Mouse (Mus musculus): ENCODE results near the gene Armcx1. TPM values are rescaled to one million over a fixed set of nuclear protein-coding genes. Genes with fewer than 3 reads are reported as not detected.
"Not testable (repeated sequence)": the region's sequence is repeated elsewhere in the genome, so short reads cannot be mapped to it uniquely, and the experiment has no call there.

The Armcx1 gene
- total and polyA plus RNA-seq, 3 experiments: 2.1 to 4.5 (median 4.2) TPM

- no peak for DNase-seq
- Histone ChIP-seq H3K79me2 (replicated peaks; ENCODE audit: control insufficient read depth, insufficient read depth, low read length) (no peaks in the 10 kb centered on the region), H3K36me3 (ENCODE audit: control insufficient read depth, insufficient read depth, low read length) (no peaks in the 10 kb centered on the region), H3K9ac (ENCODE audit: low read depth, low read length) (no peak overlapping the region), H3K4me1 (ENCODE audit: control insufficient read depth, insufficient read depth, low read length) (no peaks in the 10 kb centered on the region), H3K27ac (no peak overlapping the region), H3K4me3 (no peak overlapping the region), H3K27me3 (ENCODE audit: control insufficient read depth, insufficient read depth, low read length) (no peaks in the 10 kb centered on the region)
- intact Hi-C loops (cut with DNase I): loop anchor here (2.0 kb wide), 1 partner anchor 21 kb away; no protein-coding TSS in a partner anchor
- TF ChIP-seq CTCF (IDR thresholded peaks at IDR 0.05) (no peak), POLR2A (IDR thresholded peaks at IDR 0.05; ENCODE audit: insufficient read depth, low read depth, low read length) (no peak)
- WGBS: 40% methylated on average over 2 of the region's 2 CpGs
These were observed 34.1 kb downstream of the Armcx1 start for GRCm38 (mm10) chrX:134751910-134752309.

GRCm38 (mm10) chrX:134752584-134752983, 34.8 kb downstream of the Armcx1 start:
- intact Hi-C loops (cut with DNase I): loop anchor here (2.0 kb wide), 1 partner anchor 22 kb away; no protein-coding TSS in a partner anchor
- no peak for DNase-seq

GRCm38 (mm10) chrX:134756434-134757292, 38.9 kb downstream of the Armcx1 start, which contains the start of gene Armcx3:
Armcx3 (plus strand) TSS chrX:134756595.
- Histone ChIP-seq H3K9ac (ENCODE audit: low read depth, low read length) (peak within 1 kb of the TSS; percentile 83), H3K4me3 (peak within 1 kb of the TSS; percentile 62), H3K27ac (peak within 1 kb of the TSS; percentile 82), H3K27me3 (ENCODE audit: control insufficient read depth, insufficient read depth, low read length) (no peaks in the 10 kb centered on the region), H3K79me2 (replicated peaks; ENCODE audit: control insufficient read depth, insufficient read depth, low read length) (no peaks in the 10 kb centered on the region), H3K4me1 (ENCODE audit: control insufficient read depth, insufficient read depth, low read length) (no peaks in the 10 kb centered on the region; the same call in 1 of the 2 replicates), H3K36me3 (ENCODE audit: control insufficient read depth, insufficient read depth, low read length) (no peaks in the 10 kb centered on the region)
- DNase-seq: peak; percentile 70 to 77
- WGBS: 18% methylated on average over 46 of the region's 46 CpGs
- intact Hi-C loops (cut with DNase I): no loop called here
- peak; percentile 58; the same call in 1 of the 2 replicates for TF ChIP-seq POLR2A (IDR thresholded peaks at IDR 0.05; ENCODE audit: insufficient read depth, low read depth, low read length)
- TF ChIP-seq CTCF (IDR thresholded peaks at IDR 0.05): no peak
- TF ChIP-seq EP300 (IDR thresholded peaks at IDR 0.05; ENCODE audit: insufficient read depth, low read depth, low read length): no peak

More at GRCm38 (mm10) chrX:134752584-134752983, 34.8 kb downstream of the Armcx1 start:
- WGBS: 30% methylated on average over 4 of the region's 4 CpGs
- H3K4me3 ChIP-seq: no peak overlapping the region
- H3K36me3 ChIP-seq (ENCODE audit: control insufficient read depth, insufficient read depth, low read length): no peaks in the 10 kb centered on the region
- TF ChIP-seq EP300 (IDR thresholded peaks at IDR 0.05; ENCODE audit: insufficient read depth, low read depth, low read length): no peak
- no peak for TF ChIP-seq POLR2A (IDR thresholded peaks at IDR 0.05; ENCODE audit: insufficient read depth, low read depth, low read length)
- TF ChIP-seq CTCF (IDR thresholded peaks at IDR 0.05): no peak
- no peak overlapping the region for H3K27ac ChIP-seq
- no peaks in the 10 kb centered on the region for H3K79me2 ChIP-seq (replicated peaks; ENCODE audit: control insufficient read depth, insufficient read depth, low read length)
- no peaks in the 10 kb centered on the region; the same call in 1 of the 2 replicates for H3K4me1 ChIP-seq (ENCODE audit: control insufficient read depth, insufficient read depth, low read length)
- no peaks in the 10 kb centered on the region for H3K27me3 ChIP-seq (ENCODE audit: control insufficient read depth, insufficient read depth, low read length)
- H3K9ac ChIP-seq (ENCODE audit: low read depth, low read length): no peak overlapping the region

GRCm38 (mm10) chrX:134757293-134757995, 39.7 kb downstream of the Armcx1 start:
- H3K36me3 ChIP-seq (ENCODE audit: control insufficient read depth, insufficient read depth, low read length): no peaks in the 10 kb centered on the region
- WGBS: 28% methylated on average over 13 of the region's 13 CpGs
- H3K27me3 ChIP-seq (ENCODE audit: control insufficient read depth, insufficient read depth, low read length): no peaks in the 10 kb centered on the region
- H3K79me2 ChIP-seq (replicated peaks; ENCODE audit: control insufficient read depth, insufficient read depth, low read length): no peaks in the 10 kb centered on the region
- peak overlapping the region; percentile 83 for H3K9ac ChIP-seq (ENCODE audit: low read depth, low read length)
- no peaks in the 10 kb centered on the region; the same call in 1 of the 2 replicates for H3K4me1 ChIP-seq (ENCODE audit: control insufficient read depth, insufficient read depth, low read length)
- peak overlapping the region; percentile 82 for H3K27ac ChIP-seq
- TF ChIP-seq EP300 (IDR thresholded peaks at IDR 0.05; ENCODE audit: insufficient read depth, low read depth, low read length) (no peak), CTCF (IDR thresholded peaks at IDR 0.05) (no peak), POLR2A (IDR thresholded peaks at IDR 0.05; ENCODE audit: insufficient read depth, low read depth, low read length) (no peak)
- intact Hi-C loops (cut with DNase I): no loop called here
- peak overlapping the region; percentile 62 for H3K4me3 ChIP-seq
- DNase-seq: peak in 1 of 2 experiments; percentile 3

- H3K36me3 ChIP-seq (ENCODE audit: control insufficient read depth, insufficient read depth, low read length); H3K4me3 ChIP-seq; H3K27ac ChIP-seq; H3K4me1 ChIP-seq (ENCODE audit: control insufficient read depth, insufficient read depth, low read length); H3K79me2 ChIP-seq (replicated peaks; ENCODE audit: control insufficient read depth, insufficient read depth, low read length); DNase-seq; intact Hi-C loops (cut with DNase I); H3K27me3 ChIP-seq (ENCODE audit: control insufficient read depth, insufficient read depth, low read length); H3K9ac ChIP-seq (ENCODE audit: low read depth, low read length): not testable (repeated sequence)
- WGBS: 44% methylated on average over 4 of the region's 4 CpGs
These were observed 45.9 kb downstream of the Armcx1 start for GRCm38 (mm10) chrX:134763428-134764198.

Small RNAs within 50 kb of the gene (microRNA-seq; reads per million reads assigned to microRNA genes)
- gene Mir7093: 0 to 0.39 reads per million in 2 experiments

Other genes starting within 250 kb of the Armcx1 start
- not detected for gene Taf7l, start 241.5 kb upstream of the Armcx1 start, total RNA-seq (2021)
- gene Taf7l, start 241.5 kb upstream of the Armcx1 start, polyA plus RNA-seq (2012; rRNA removed): not detected in 2 replicates
- gene Timm8a1, start 176.1 kb upstream of the Armcx1 start, total RNA-seq (2021): 10 to 100 TPM; 25.0 to 25.1 TPM
- 2.5 and 9.8 TPM in 2 replicates for gene Timm8a1, start 176.1 kb upstream of the Armcx1 start, polyA plus RNA-seq (2012; rRNA removed)
- gene Btk, start 134.4 kb upstream of the Armcx1 start, total RNA-seq (2021): under 1 TPM; 0.94 to 0.98 TPM
- gene Btk, start 134.4 kb upstream of the Armcx1 start, polyA plus RNA-seq (2012; rRNA removed): 0.56 and 0.80 TPM in 2 replicates
- gene Rpl36a, start 132.3 kb upstream of the Armcx1 start, total RNA-seq (2021): 100 to 1,000 TPM in 1 of 2 experiments, 10 to 100 TPM in 1; 95.2 to 110 TPM
- gene Rpl36a, start 132.3 kb upstream of the Armcx1 start, polyA plus RNA-seq (2012; rRNA removed): 96.5 and 124 TPM in 2 replicates
- gene Gla, start 116.8 kb upstream of the Armcx1 start, total RNA-seq (2021): 1 to 10 TPM; 1.7 TPM
- 0.84 and 1.6 TPM in 2 replicates for gene Gla, start 116.8 kb upstream of the Armcx1 start, polyA plus RNA-seq (2012; rRNA removed)
- 10 to 100 TPM; 63.7 to 74.4 TPM for gene Hnrnph2, start 116.8 kb upstream of the Armcx1 start, total RNA-seq (2021)
- gene Hnrnph2, start 116.8 kb upstream of the Armcx1 start, polyA plus RNA-seq (2012; rRNA removed): 14.4 and 34.6 TPM in 2 replicates
- 1 to 10 TPM; 8.1 to 9.2 TPM for gene Armcx4, start 31.4 kb upstream of the Armcx1 start, total RNA-seq (2021)
- gene Armcx4, start 31.4 kb upstream of the Armcx1 start, polyA plus RNA-seq (2012; rRNA removed): 1.0 and 1.8 TPM in 2 replicates
- gene Armcx6, start 33.5 kb downstream of the Armcx1 start, total RNA-seq (2021): 1 to 10 TPM in 1 of 2 experiments, under 1 TPM in 1; 0.84 to 1.1 TPM
- gene Armcx6, start 33.5 kb downstream of the Armcx1 start, polyA plus RNA-seq (2012; rRNA removed): 0.50 and 0.61 TPM in 2 replicates
- 10 to 100 TPM; 16.6 to 17.1 TPM for gene Armcx3, start 38.6 kb downstream of the Armcx1 start, total RNA-seq (2021)
- gene Armcx3, start 38.6 kb downstream of the Armcx1 start, polyA plus RNA-seq (2012; rRNA removed): 6.8 and 11.1 TPM in 2 replicates
- gene Armcx2, start 91.3 kb downstream of the Armcx1 start, total RNA-seq (2021): 1 to 10 TPM; 4.9 to 7.8 TPM
- gene Armcx2, start 91.3 kb downstream of the Armcx1 start, polyA plus RNA-seq (2012; rRNA removed): 6.6 and 7.5 TPM in 2 replicates
- gene Nxf2, start 246.8 kb downstream of the Armcx1 start, total RNA-seq (2021): not detected
- 0.06 TPM in 1 of 2 replicates, not detected in the other for gene Nxf2, start 246.8 kb downstream of the Armcx1 start, polyA plus RNA-seq (2012; rRNA removed)